Mouse (Mus musculus) heart, embryonic 12.5 days (tissue): Measurements from ENCODE around the gene Vps16. TPM values are rescaled to one million over a fixed set of nuclear protein-coding genes. Genes with fewer than 3 reads are reported as not detected.

Source experiments
- ATAC-seq: fragments of 200-750 bp; cut with Nextera tagmentation; 2 replicates; pipeline ENCODE4 v1.8.0; 2017; ENCODE audit warnings: moderate TSS enrichment, moderate library complexity; ENCODE audit not compliant: insufficient number of reproducible peaks, low FRiP score
- H3K27ac ChIP-seq: fragments of 300-500 bp; sonication (generic); 2 replicates; pipeline ENCODE4 v1.5.1; 2016; ENCODE audit warnings: mild to moderate bottlenecking, moderate library complexity; ENCODE audit not compliant: poor library complexity, severe bottlenecking
- H3K27me3 ChIP-seq: fragments of 300-500 bp; sonication (generic); replicated peaks from 2 replicates; pipeline ENCODE4 v1.6.1; 2016; ENCODE audit warnings: mild to moderate bottlenecking, moderate library complexity
- H3K36me3 ChIP-seq: fragments of 300-500 bp; sonication (generic); 2 replicates; pipeline ENCODE4 v1.6.1; 2016; ENCODE audit warnings: mild to moderate bottlenecking, moderate library complexity
- H3K4me1 ChIP-seq: fragments of 300-500 bp; sonication (generic); replicated peaks from 2 replicates; pipeline ENCODE4 v1.6.1; 2016; ENCODE audit warnings: mild to moderate bottlenecking
- H3K4me2 ChIP-seq: fragments of 300-500 bp; sonication (generic); 2 replicates; pipeline ENCODE4 v1.6.1; 2016; ENCODE audit warnings: mild to moderate bottlenecking, moderate library complexity
- H3K4me3 ChIP-seq: fragments of 300-500 bp; sonication (generic); 2 replicates; pipeline ENCODE4 v1.5.1; 2016; ENCODE audit warnings: mild to moderate bottlenecking
- H3K9ac ChIP-seq: fragments of 300-500 bp; sonication (generic); 2 replicates; pipeline ENCODE4 v1.6.1; 2016; ENCODE audit warnings: mild to moderate bottlenecking, moderate library complexity
- H3K9me3 ChIP-seq: fragments of 300-500 bp; sonication (generic); replicated peaks from 2 replicates; pipeline ENCODE4 v1.6.1; 2016; ENCODE audit warnings: mild to moderate bottlenecking, moderate library complexity
- WGBS: fragments of 180-500 bp; shearing (Covaris S2); methylation state at CpG from one replicate; pipeline ENCODE4 v1.1.7; 2016; 5-methylcytosine and 5-hydroxymethylcytosine counted together
- polyA plus RNA-seq: library from polyadenylated mRNA; unstranded; fragments of >200 nt; fragmentation: Nextera tagmentation; extraction: Ambion mirVana; gene quantifications from 2 replicates; pipeline ENCODE4 v1.2.1, GENCODE M21; 2016

The Vps16 gene
- polyA plus RNA-seq, 1 experiment from 2014 or later: 63.5 TPM

DNA sequence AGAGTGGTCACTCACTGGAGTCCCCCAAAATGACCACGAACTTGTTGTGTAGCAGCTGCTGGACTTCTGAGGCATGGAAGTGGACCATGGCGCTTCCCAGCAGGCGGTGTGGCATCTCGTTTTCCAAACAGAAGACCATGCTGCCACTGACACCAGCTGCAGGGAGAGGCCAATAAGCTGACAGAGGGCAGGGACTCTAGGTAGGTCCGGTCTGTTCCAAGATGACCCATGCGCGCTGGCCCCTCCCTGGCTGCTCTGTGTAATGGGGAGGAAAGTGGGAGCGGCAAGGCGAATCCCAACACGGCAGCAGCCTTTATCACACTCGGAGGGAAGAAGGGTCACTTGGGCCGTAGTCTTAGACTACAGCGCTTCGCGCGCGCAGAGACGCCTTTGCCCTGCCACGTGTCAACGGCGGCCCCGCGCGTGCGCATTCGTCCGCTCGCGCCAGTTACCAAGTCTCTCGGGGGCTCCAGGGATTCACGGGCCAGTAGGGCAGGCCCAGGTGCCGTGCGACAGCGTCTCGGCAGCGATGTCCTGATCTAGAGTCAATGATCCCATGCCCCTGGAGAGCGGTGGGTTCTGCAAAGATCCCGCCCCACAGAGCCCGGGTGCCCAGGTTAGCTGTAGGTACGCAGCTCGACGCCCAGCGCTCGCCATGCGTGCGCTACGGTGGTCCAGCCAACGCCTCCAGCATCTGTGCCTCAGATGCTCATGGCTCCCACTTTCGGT, 578 bp upstream of the Vps16 start:
- 13% methylated on average over 49 of the region's 49 CpGs for WGBS
- H3K36me3 ChIP-seq: peaks cover 24% of the 10 kb centered on the region
- H3K27me3 ChIP-seq: no peaks in the 10 kb centered on the region
- H3K9me3 ChIP-seq: no peaks in the 10 kb centered on the region
- peak overlapping the region; percentile 80 for H3K4me3 ChIP-seq
- peak overlapping the region; percentile 78 for H3K4me2 ChIP-seq
- ATAC-seq: peak; percentile 65
- H3K4me1 ChIP-seq: peaks cover 13% of the 10 kb centered on the region
- peak overlapping the region; percentile 79 for H3K9ac ChIP-seq
- H3K27ac ChIP-seq: peak overlapping the region; percentile 79

DNA sequence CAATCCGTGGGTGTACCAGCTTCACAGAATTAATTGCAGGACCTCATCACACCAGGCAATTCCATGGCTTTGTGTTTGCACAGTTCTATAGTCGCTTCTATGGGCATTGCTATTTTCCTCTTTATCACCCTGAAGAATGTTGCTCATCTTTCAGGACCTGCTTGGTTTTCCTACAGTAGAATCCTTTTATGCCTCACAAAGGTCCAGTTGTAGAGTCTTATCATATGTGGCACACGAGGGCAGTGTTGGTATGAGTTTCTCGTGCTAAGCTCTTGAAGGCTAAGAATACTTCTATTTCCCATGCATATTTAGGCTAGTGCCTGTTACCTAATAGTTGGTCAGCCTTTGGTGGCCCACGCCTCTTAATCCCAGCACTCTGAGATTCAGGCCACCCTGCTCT, 973 bp downstream of the Vps16 start:
- H3K9ac ChIP-seq: peak overlapping the region; percentile 79

DNA sequence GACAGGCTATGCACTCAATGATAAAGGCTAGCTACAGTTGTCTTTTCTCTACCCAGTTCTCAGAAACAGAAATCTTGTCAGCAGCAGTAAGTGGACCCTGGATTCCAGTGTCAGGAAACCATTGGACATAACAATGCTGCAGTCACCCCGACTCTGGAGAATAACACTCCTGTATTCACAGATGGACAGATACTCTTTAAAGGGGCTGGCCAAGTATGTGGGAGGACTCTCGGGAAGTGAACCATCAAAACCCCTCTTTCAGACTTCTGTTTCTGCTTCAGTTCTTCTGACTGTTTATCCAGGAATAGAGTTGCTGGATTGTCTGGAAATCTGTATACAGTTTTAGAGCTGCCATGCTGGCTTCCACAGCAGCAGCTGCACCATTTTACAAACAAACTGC, 5.7 kb downstream of the Vps16 start:
- 50% methylated on average over 2 of the region's 2 CpGs for WGBS

More for the DNA sequence above, 973 bp downstream of the Vps16 start:
- H3K9me3 ChIP-seq: no peaks in the 10 kb centered on the region
- H3K4me3 ChIP-seq: peak overlapping the region; percentile 80
- 29% methylated on average over 5 of the region's 5 CpGs for WGBS
- H3K27ac ChIP-seq: no peak overlapping the region; the same call in 1 of the 2 replicates
- ATAC-seq: no peak
- H3K36me3 ChIP-seq: peaks cover 11% of the 10 kb centered on the region; the same call in 1 of the 2 replicates
- H3K4me2 ChIP-seq: peak overlapping the region; percentile 78
- no peaks in the 10 kb centered on the region for H3K27me3 ChIP-seq
- H3K4me1 ChIP-seq: peaks cover 19% of the 10 kb centered on the region

DNA sequence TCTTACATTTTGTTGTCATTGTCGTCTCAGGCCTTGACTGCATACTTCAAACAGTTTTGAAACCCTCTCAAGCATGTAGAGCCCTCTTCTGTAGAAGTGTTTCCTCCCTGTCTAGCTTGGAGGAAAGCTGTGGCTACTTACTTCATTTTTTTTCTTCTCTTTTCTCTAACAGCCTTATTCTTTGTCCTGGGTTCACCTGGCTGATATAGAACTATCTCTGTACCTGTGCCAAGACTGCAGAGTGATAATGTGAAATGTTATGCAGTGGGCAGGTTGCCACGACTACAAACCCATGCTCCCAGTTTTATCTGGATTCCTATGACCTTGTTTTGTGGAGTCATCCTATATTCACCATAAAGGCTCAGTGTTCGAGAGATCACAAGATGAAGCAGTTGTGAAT, 6.3 kb downstream of the Vps16 start:
- Histone ChIP-seq H3K36me3 (peaks cover 11% of the 10 kb centered on the region), H3K9ac (no peak overlapping the region), H3K27me3 (no peaks in the 10 kb centered on the region), H3K4me3 (no peak overlapping the region), H3K4me2 (no peak overlapping the region), H3K9me3 (no peaks in the 10 kb centered on the region), H3K4me1 (peaks cover 13% of the 10 kb centered on the region), H3K27ac (no peak overlapping the region)
- WGBS: 70% methylated on average over 3 of the region's 3 CpGs
- ATAC-seq: no peak

More for the DNA sequence above, 5.7 kb downstream of the Vps16 start:
- no peak overlapping the region for H3K4me2 ChIP-seq
- H3K27me3 ChIP-seq: no peaks in the 10 kb centered on the region
- H3K9ac ChIP-seq: no peak overlapping the region
- H3K27ac ChIP-seq: no peak overlapping the region
- H3K36me3 ChIP-seq: peaks cover 11% of the 10 kb centered on the region
- no peaks in the 10 kb centered on the region for H3K9me3 ChIP-seq
- ATAC-seq: no peak
- no peak overlapping the region for H3K4me3 ChIP-seq
- H3K4me1 ChIP-seq: peaks cover 18% of the 10 kb centered on the region

DNA sequence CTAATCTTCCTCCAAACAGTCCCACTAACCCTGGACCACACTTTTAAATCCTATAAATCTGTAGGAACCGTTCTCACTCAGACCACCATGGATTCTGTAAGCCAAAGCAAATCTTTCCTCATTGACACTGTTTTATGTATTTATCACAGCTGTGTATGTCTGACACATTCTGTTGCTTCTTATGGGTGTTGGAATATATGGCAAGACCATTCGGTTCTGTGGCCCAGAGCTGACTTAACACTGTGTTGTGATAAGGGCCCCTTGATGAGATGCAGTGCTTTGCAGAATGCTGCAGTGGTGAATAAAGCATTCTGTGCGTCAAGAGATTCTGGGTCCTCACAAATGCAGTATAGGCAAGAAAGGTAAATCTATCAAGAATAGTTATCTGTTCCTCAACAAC, 8.0 kb downstream of the Vps16 start:
- 71% methylated on average over 3 of the region's 3 CpGs for WGBS

DNA sequence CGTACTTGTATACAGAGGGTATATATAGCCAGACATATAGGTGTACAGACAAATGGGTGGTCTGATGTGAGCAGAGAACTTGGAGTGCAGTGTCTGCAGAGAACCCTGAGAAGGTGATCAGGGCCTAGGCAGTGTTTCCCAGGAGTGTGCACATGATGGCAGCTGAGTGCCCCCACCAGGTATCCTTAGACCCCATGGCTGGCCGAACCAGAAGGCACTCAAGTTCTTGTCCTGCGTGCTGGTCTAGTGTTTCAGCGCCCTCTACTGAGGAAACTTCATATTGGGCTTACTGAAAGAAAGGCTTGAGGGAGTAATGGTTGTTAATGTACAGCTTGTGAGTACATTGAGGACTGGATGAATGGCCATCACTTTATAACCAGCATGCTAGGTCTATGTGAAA, 9.0 kb downstream of the Vps16 start:
- Histone ChIP-seq H3K36me3 (peaks cover 19% of the 10 kb centered on the region), H3K27ac (no peak overlapping the region), H3K4me2 (no peak overlapping the region), H3K4me3 (no peak overlapping the region), H3K4me1 (peaks cover 13% of the 10 kb centered on the region), H3K27me3 (no peaks in the 10 kb centered on the region), H3K9ac (no peak overlapping the region), H3K9me3 (no peaks in the 10 kb centered on the region)
- ATAC-seq: no peak
- 24% methylated on average over 4 of the region's 4 CpGs for WGBS

More for the DNA sequence above, 8.0 kb downstream of the Vps16 start:
- peaks cover 13% of the 10 kb centered on the region for H3K4me1 ChIP-seq
- H3K27me3 ChIP-seq: no peaks in the 10 kb centered on the region
- no peak overlapping the region for H3K9ac ChIP-seq
- H3K36me3 ChIP-seq: peaks cover 11% of the 10 kb centered on the region
- no peak overlapping the region for H3K4me2 ChIP-seq
- no peak overlapping the region for H3K4me3 ChIP-seq
- ATAC-seq: no peak
- no peak overlapping the region for H3K27ac ChIP-seq
- no peaks in the 10 kb centered on the region for H3K9me3 ChIP-seq

DNA sequence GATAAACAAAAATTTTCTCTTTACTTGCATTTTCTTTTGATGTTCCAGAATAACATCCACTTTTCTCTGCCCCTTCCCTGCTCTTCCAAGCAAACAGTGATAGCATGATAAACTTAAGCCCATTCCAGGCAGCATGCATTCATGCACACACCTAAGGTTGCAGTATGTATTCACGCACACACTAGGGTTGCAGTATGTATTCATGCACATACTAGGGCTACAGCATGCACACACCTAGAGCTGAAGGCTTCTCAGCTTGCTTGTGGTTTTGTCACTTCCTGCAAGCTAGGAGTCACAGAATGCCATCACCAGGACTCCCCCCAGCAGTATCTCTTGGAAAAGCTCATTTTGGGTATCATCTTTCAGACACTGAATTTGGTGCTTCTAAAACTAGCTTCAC, 12.6 kb downstream of the Vps16 start:
- peaks cover 47% of the 10 kb centered on the region for H3K36me3 ChIP-seq
- ATAC-seq: no peak
- H3K27me3 ChIP-seq: no peaks in the 10 kb centered on the region

DNA sequence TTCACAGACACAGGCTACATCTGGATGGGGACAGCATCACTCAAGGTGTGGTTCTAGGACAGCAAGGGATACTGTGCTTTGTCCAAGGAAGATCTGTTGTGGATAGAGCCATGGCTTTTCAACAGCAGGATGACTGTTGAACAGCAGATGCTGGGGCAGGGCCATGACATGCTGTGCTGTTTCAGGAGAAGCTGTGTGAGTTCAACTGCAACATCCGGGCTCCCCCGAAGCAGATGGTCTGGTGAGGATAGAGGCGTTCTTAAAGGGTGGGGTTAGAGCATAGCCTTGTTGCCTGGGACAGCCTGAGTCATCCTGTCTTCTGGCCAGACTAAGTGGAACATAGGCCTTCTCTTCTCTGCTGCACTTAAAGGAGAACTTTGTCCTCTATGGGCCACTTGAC, 14.7 kb downstream of the Vps16 start:
- ATAC-seq: no peak
- no peaks in the 10 kb centered on the region for H3K9me3 ChIP-seq
- peaks cover 65% of the 10 kb centered on the region for H3K36me3 ChIP-seq
- no peaks in the 10 kb centered on the region for H3K4me1 ChIP-seq
- H3K4me3 ChIP-seq: no peak overlapping the region
- H3K9ac ChIP-seq: no peak overlapping the region
- WGBS: 88% methylated on average over 3 of the region's 3 CpGs
- no peak overlapping the region for H3K4me2 ChIP-seq
- H3K27me3 ChIP-seq: no peaks in the 10 kb centered on the region
- no peak overlapping the region for H3K27ac ChIP-seq

More for the DNA sequence above, 12.6 kb downstream of the Vps16 start:
- Histone ChIP-seq H3K4me1 (no peaks in the 10 kb centered on the region), H3K9me3 (no peaks in the 10 kb centered on the region), H3K27ac (no peak overlapping the region), H3K4me2 (no peak overlapping the region), H3K9ac (no peak overlapping the region), H3K4me3 (no peak overlapping the region)
- 89% methylated on average over 1 of the region's 1 CpGs for WGBS

DNA sequence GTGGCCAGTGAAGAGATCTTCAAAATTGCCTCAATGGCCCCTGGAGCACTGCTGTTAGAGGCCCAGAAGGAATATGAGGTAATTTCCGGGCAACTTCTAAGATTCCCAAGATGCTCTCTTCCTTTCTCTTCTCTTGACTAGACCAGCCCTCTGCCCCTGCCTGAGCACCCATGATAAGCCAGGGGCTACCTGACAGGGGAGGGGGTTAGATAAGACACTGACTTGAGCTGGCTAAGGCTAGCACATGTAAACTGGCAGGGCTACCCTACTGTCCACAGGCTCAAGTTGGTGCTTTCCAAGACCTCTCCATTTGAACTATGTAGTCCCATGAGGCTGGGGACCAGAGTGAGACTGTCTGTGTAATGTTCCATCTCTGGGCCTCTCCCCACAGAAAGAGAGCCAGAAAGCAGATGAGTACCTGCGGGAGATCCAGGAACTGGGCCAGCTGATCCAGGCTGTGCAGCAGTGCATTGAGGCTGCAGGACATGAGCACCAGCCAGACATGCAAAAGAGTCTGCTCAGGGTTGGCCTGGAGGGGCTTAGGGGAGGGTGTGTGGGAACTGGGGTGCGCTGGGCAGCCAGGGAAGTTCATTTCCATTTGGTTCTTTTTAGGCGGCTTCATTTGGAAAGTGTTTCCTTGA, 15.8 kb downstream of the Vps16 start:
- H3K4me2 ChIP-seq: no peak overlapping the region
- H3K27ac ChIP-seq: no peak overlapping the region
- no peak overlapping the region for H3K4me3 ChIP-seq
- H3K9ac ChIP-seq: no peak overlapping the region
- H3K4me1 ChIP-seq: no peaks in the 10 kb centered on the region
- H3K36me3 ChIP-seq: peaks cover 74% of the 10 kb centered on the region
- WGBS: 83% methylated on average over 4 of the region's 4 CpGs
- H3K27me3 ChIP-seq: no peaks in the 10 kb centered on the region
- no peaks in the 10 kb centered on the region for H3K9me3 ChIP-seq
- no peak for ATAC-seq

DNA sequence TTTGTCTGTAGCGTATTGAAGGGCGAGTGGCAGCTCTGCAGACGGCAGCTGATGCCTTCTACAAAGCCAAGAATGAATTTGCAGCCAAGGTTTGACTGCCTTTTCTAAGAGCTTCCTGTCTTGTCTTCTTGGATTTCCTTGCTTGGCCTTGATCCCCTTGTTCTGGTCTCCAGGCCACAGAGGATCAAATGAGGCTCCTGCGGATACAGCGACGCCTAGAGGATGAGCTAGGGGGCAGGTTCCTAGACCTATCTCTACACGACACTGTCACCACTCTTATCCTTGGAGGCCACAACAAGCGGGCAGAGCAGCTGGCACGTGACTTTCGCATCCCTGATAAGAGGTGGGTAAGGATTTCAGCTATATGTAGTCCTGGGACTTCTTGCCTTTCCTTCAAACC, 18.0 kb downstream of the Vps16 start:
- Histone ChIP-seq H3K9me3 (no peaks in the 10 kb centered on the region), H3K36me3 (peaks cover 77% of the 10 kb centered on the region), H3K4me2 (no peak overlapping the region), H3K4me1 (no peaks in the 10 kb centered on the region), H3K27me3 (no peaks in the 10 kb centered on the region), H3K27ac (no peak overlapping the region), H3K9ac (no peak overlapping the region), H3K4me3 (no peak overlapping the region)
- WGBS: 85% methylated on average over 10 of the region's 10 CpGs
- no peak for ATAC-seq

DNA sequence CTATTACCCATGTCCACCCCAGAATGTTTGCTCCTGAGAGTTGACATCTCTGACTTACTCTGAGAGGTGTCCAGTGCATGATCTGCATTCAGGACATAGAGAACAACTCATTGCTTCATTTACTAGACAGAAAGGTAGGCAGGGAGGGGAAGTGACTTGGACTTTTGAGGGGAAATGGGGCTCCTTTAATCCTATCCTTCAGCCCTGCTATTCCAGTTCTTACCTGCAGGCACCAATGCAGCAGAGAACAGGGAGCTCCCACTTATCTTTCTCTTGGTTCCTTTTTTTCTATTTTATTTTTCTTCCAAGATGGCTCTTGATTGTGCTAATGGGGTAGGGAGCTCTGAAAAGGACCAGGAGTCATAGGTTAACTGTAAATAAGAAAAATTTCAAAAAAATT, 24.3 kb downstream of the Vps16 start:
- Histone ChIP-seq H3K9ac (no peak overlapping the region), H3K4me2 (no peak overlapping the region), H3K36me3 (peaks cover 15% of the 10 kb centered on the region), H3K27ac (no peak overlapping the region), H3K27me3 (peaks cover 4% of the 10 kb centered on the region; the same call in 1 of the 2 replicates), H3K9me3 (no peaks in the 10 kb centered on the region), H3K4me3 (no peak overlapping the region), H3K4me1 (peaks cover 28% of the 10 kb centered on the region)
- ATAC-seq: no peak
